Mouse (Mus musculus): ENCODE measurements around the gene Tmem8.
"Not testable (repeated sequence)": the region's sequence is repeated elsewhere in the genome, so short reads cannot be mapped to it uniquely, and the experiment has no call there.

The Tmem8 gene

DNA sequence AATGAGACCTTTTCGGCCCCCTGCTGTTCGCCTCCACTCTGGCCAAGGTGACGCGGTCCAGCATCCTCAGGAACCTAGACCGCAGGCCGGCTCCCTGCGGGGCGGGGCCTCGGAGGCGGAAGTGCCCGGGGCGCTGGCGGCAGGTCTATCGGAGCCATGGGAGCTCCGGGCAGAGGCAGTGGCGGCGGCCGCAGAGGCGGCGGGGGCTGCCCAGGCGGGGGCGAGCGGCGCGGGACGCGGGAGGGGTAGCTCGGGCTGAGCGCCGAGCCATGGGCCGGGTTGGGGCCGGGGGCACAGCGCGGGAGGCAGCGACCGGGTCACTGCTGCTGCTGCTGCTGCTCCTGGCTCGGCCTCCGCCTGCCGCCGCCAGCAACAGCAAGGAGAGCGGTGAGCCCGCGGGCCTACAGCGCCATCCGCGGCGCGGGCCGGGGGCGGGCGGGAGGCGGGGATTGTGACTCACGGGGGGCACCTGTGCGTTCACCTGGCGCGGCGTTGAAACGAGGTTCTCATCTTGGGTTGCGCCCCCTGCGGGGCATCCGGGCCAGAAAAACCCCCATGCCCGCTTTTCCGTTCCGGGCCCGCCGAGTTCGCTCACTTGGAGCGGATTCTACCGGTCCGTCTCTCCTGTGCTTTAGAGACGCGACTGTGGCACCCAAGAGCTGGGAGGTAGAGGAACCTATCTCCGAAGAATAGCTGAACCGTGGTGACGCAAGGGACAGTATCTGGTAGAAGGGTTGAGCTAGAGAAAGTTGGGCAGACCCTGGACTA is at the start of gene Tmem8:
TSS of gene Tmem8 (plus strand) at position 119 of the 768 bp plus-strand sequence.
- DNase-seq (ENCODE audit: low spot score in 2 of 2): peak; percentile 69 to 72

DNA sequence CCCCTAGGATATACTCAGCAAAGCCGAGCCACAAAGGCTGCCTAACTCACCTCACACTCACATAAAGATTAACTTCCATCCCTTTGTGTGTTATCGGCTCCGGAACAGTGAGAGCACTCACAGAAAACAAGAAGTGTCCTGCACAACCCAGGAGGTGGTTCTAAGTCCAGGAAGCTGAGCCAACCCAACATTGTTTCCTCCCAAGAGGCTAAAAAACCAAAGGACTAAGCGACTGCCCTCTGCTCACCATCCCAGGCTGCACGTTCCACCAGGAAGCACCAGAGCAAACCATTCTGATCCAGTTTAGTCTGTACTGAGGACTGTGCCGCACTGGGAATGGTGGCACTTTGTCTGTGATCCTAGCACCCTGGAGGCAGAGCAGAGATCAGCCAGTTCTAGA is 48.2 kb upstream of the Tmem8 start:
- DNase-seq (ENCODE audit: low spot score in 2 of 2): no peak

DNA sequence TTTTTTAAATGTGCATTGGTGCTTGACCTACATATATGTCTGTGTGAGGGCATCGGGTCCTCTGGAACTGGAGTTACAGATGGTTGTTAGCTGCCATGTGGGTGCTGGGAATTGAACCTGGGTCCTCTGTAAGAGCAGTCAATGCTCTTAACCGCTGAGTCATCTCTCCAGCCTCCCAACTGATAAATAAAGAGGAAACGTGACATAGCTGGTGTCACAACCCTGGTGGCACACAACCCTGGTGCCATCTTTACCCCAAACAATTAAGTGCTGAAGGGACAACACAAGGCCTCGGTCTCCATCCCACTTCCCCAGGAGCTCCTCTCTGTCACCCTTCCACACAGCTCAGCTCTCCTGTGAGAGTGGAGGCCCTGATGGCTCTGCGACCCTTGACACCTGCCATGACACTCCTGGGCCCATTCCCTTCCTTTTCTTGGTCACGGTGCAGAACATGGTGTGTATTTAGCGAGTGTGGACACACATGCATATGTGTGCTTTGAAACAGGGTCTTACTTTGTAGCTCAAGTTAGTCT is 46.5 kb upstream of the Tmem8 start:
- no peak for DNase-seq (ENCODE audit: low spot score in 2 of 2)

DNA sequence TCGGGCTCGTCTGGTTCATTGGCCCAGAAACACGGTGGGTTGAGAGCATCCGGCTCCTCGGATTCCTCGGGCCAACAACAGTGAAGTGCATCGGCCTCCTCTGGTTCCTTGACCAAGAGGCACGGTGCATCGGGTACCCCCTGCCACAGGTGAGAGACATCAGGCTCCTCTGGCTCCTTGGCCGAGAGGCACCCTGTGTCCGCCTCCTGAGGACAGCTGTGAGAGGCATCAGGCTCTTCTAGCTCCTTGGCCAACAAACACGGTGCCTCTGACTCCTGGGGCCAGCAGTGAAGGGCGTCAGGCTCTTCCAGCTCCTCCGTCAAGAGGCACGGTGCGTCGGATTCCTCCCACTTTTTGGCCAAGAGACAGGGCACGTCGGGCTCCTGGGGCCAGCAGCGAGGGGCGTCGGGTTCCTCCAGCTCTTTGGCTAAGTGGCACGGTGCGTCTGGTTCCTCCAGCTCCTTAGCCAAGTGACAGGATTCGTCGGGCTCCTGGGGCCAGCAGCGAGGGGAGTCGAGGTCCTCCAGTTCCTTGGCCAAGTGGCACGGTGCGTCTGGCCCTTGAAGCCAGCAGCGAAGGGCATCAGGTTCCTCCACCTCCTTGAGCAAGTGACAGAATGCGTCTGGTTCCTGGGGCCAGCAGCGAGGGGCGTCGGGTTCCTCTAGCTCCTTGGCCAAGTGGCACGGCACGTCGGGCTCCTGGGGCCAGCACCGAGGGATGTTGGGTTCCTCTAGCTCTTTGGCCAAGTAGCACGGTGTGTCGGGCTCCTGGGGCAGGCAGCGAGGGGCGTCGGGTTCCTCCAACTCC is 44.9 kb upstream of the Tmem8 start:
- no peak for DNase-seq (ENCODE audit: low spot score in 2 of 2)

DNA sequence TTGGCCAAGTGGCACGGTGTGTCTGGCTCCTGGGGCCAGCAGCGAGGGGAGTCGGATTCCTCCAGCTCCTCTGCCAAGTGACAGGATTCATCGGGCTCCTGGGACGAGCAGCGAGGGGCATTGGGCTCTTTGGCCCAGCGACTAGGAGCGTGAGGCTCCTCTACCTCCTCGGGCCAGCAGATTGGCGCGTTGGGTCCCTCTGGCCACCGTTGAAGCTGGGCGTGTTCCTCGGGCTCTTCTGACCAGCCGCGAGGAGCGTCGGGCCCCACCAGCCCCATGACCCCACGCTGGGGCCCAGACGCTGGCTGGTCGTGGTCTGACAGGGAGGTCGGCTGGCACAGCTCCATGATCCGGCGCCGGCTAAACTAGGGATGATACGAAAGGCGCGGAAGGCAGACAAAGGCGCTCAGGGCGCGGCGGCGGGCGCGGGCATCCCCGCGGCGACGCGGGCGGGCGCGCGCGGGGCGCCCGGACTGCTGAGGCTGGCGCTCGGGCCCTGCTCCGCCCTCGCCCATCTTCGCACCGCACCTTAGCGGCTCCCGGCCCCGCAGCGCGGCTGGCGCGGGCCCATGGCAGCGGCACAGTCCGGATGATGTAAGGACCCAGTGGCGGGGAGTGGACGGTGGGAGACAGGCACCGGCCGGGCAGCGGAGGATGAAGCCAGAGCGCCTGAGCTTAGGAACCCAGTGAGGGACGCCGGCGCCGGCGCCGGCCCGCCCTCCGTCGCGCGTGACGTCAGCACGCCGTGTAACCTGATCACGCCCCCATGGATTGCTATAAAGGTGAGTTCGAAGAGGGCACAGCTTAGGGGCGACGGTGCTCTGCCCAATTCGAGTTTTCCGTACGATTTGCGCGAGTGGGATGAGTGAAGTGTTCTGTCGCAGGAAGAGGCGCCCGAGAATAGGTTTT is 44.0 kb upstream of the Tmem8 start, which contains the start of gene Rab11fip3:
TSS of gene Rab11fip3 (minus strand) at position 725 of the 909 bp plus-strand sequence.
- DNase-seq (ENCODE audit: low spot score in 2 of 2): peak; percentile 74 to 76

DNA sequence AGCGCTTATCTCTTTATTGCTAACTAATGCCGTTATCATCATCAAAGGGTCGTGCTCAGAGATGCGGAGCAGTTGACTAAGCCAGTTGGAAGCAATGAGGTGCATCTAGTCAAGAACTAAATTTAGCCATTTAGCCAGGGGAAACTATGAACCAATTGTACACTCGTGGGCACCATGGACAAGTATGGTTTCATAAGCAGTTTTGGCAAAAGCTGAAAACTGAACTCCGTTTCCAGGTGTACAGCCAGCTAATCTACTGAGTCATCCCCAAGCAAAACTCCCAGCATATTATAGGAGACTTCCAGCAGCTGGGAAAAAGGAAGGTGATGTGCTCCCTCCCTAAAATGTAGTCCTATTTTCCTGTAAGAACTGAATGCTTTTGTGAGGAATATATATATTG is 43.0 kb upstream of the Tmem8 start:
- no peak for DNase-seq (ENCODE audit: low spot score in 2 of 2)

DNA sequence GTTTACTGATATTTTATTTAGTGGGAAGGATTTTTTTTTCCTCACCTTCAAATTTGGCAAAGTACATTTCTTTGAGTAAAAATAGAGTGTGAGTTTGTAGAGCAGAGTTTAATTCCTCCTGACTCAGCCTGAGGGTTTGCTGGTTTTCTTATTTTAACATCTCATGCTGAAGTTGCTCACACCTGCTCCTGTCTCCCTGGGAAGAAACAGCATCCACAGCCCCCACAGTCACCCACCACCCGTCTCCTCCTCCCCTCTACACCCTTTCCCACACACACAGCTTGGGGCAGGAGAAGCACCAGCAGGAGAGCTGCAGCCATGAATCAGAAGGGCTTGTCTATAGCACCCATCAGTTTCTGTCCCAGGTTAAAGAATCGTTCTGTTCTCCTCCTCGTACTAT is 37.9 kb upstream of the Tmem8 start:
- no peak for DNase-seq (ENCODE audit: low spot score in 2 of 2)

DNA sequence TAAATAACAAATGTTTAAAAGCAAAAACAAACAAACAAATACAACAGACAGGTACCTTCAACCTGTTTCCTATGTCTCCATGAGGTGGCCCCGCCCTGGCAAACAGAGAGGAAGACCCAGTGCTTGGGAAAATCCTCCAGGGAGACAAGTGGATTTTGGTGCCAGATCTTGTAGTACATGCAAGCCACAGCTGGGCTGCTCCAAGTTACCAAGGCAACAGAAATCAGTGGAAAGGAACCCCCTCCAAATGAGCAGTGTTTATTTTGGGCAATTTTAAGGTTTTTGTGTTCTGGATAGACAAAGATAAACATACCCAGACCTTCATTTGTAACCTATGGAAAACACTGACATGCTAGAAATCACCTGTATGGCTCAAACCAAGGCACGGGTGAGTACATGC is 34.2 kb upstream of the Tmem8 start:
- DNase-seq (ENCODE audit: low spot score in 2 of 2): no peak

DNA sequence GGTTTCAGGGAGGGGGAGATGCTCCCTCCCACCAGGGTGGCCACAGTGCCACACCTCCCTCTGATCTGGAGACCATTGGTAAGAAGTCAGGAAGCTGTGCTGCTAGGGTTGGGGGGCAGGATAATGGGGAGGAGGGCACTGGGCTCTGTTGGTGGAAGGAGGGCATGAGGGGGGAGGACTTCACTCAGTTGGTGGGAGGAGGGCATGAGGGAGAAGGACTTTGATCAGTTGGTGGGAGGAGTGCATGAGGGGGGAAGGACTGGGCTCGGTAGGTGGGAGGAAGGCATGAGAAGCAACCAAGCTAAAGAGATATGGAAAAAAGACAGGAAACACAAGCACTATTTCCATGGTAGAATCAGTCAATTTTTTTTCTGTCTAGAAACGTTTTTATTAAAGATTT is 32.2 kb upstream of the Tmem8 start:
- DNase-seq (ENCODE audit: low spot score in 2 of 2): no peak

DNA sequence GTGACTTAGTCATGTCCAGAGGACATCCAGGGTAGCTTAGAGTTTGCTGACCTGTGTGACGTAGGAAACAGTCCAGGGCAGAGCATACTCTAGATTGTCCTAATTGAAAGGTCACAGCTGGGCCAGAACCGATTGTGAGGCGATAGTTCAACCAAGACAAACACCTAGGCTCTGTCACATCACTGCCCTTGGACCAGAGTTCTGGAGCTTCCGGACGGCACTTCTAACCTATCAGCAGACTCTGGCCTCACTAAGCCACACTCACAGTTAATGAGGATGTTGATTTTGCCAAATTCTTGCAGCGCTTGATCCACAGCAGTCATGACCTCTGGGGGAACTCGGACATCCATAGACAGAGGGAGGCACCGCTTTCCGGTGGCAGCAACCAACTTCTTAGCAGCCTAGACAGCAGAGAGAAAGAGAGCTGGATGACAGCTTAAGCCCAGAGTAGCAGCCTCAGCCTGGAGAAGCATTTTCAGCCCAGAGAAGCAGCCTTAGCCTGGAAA is 26.0 kb upstream of the Tmem8 start:
- DNase-seq (ENCODE audit: low spot score in 2 of 2): no peak

DNA sequence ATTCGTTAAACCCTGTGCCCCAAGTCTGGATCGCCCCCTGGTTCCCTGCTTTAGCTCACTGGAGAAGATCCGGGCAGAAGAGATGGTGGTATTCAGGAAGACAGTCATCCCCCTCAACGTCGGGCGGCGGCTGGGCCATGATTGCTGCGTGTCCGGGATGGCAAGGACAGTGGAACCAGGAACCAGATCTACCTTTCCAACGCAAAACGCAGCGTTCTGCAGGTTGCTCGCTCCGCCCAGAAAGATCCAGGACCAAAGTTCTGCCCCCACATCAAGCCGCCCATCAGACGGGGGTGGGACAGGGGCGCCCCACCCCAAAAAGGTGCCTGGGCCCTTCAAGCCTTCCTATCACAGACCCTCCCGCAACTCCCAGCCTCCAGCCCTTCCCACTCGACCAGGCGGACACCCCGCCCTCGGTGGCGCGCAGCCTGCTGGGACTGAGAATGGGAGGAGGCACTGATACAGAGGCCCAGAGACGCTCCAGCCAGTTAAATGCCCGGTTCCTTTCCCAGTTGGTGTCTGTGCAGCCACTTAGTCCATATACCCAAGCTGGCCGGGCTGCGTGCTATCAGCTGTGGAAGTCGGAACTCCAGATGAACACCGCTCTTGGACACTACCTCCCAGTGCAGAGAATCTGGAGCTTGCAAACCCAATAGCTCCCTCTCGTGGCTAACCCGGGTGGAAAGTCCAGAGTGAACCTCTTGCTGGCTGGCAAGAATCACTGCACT is 23.0 kb upstream of the Tmem8 start, which contains the start of gene Decr2:
TSS of gene Decr2 (minus strand) at position 433 of the 728 bp plus-strand sequence.
- DNase-seq (ENCODE audit: low spot score in 2 of 2): peak; percentile 84 to 92

DNA sequence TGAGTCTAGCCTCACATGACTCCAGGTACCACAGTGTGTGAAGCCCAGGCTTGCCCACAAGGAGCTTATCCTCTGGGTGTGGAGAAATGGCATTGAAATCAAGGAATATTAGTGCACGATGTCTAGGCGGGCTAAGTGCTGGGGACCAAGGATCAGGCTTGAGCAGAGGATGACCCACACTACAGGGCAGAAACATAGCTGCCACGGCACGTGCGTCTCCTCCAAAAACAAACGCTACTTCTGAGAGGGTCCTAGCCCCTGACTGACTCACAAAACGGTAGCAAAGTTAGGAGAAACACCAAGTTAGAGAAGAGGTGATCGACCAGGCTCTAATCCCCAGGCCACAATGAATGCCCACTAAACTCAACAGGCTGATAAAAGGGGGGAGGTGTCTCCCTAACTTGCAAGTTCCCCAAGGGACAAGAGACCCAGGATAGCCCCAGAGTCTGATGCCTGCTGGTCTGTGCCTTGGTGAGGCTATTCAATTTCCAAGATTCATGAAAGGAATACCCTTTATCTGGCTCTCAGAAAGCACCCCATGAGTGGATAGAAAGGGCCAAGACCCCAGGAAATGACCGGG is 18.5 kb upstream of the Tmem8 start:
- no peak for DNase-seq (ENCODE audit: low spot score in 2 of 2)

DNA sequence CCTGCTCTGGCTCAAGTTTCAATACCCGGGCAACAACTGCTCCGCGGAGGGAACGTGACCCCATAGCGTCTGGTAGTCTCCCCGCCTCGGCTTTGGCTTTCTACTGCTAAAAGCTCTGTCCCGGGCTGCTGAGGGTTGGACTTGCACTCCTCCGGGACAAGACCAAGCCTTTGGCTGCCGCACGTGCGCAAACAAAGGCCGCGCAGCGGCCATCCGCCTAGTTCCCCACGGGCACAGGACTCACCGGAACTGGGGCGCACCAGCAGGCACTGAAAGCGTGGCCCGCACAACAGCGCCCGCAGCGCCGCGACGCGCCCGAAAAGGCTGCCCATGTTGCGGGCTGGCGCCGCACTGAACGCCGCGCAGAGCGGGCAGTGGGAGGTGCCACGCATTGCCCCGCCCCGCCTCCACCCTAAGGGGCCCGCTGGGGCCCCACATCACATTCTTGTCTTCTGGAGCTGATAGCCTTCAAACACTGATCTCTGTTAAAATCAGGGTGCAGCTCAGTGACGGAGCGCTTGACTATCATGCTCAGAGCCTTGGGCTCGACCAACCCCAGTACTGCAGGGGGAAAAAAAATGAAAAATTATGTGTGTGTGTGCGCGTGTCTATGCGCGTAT is 17.9 kb upstream of the Tmem8 start, which contains the start of gene Nme4:
TSS of gene Nme4 (minus strand) at position 482 of the 620 bp plus-strand sequence.
- DNase-seq (ENCODE audit: low spot score in 2 of 2): no peak

DNA sequence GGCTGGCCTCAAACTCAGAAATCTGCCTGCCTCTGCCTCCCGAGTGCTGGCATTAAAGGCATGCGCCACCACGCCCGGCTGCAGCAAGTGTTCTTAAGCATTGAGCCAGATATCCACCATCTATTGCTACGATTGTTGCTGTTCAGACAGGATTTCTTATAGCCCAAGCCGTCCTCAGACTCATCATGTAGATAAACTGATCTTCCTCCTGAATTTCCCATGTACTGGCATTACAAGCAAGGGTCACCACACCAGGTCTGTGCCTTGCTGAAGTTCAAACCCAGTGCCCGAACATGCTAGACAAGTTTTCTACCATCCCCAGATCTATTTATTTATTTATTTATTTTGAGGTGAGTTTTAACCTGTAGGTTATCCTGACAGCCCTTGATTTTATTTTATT is 14.6 kb upstream of the Tmem8 start:
- no peak for DNase-seq (ENCODE audit: low spot score in 2 of 2)

DNA sequence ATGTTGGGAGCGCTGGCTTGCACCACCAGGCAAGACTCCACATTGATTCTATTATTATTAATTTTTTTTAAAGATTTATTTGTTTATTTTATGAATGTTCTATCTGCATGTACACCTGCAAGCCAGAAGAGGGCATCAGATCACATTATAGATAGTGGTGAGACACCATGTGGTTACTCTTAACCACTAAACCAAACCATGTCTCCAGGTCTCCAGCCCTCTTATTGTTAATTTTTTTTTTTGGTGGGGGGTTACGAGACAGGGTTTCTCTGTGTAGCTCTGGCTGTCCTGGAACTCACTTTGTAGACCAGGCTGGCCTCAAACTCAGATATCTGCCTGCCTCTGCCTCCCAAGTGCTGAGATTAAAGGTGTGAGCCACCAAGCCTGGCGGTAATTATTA is 13.8 kb upstream of the Tmem8 start:
- DNase-seq (ENCODE audit: low spot score in 2 of 2): not testable (repeated sequence)

DNA sequence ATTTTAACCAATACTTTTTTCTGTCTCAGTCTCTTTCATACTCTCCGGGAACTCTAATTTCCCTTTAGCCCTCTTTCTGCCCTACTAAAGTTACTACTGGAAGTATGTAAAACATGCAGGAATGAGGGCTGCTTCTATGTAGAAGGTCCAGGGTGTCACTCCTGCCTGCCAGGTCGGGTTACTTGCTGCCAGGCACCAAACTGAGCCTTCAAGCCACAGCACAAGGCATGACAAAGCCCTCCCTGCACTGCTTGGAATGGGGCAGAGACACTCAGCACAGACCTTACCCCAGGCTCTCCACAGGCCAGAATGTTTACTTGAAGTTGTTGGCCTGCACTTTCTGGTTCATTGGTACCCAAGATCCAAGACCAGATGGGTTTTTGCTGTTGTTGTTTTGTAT is 12.9 kb upstream of the Tmem8 start:
- DNase-seq (ENCODE audit: low spot score in 2 of 2): no peak

DNA sequence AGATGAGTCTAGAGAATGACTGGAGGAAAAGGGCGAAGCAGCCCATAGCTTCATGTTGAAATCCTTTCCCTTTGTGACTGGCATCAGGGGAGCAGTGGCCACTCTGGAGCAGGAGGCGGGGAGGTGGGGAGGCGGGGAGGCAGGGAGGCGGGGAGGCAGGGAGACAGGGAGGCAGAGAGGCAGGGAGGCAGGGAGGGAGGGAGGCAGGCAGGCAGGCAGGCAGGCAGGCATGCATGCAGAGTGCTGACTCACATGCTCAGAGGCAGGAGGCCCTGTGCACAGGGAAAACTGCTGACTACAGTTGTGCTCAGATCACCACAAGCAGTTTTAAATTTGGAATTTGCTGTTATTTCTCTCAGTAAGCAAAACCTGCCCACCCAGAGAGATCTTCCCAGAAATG is 11.6 kb upstream of the Tmem8 start:
- no peak for DNase-seq (ENCODE audit: low spot score in 2 of 2)

DNA sequence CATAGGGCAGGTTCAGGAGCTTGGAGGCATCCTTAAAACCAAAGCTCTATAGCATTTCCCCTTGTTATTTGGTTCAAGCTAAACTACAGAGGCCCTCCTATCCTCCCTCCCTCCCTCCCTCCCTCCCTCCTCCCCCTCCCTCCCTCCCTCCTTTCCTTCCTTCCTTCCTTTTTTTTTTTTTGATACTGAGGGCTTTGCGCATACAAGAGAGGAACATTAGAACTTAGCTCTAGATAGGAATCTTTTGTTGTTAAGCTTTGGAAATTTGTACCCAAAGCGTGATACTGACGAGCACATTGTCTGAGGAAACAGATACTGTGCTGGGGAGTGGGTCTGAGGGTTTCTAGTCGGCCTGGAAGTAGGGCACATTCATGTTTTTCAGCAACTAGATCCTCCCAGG is 7.5 kb upstream of the Tmem8 start:
- DNase-seq (ENCODE audit: low spot score in 2 of 2): no peak

DNA sequence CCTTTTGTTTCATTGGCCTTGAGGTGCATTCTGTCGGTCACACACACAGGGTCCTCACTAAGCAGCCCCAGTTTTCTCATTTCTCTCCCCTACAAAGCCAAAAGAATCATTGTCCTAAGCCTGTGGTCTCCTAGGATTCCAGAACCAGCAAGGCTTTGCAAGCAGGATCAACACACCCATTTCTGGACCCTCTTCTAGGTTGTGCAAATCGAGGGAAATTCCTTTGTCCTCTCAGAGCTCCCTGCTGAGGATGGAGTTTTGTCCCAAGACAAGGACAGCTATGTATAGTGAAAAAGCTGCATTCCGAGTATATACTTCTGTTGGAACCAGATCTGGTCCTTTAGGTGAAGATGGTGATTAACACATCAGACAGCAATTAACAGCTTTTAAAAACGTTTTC is 2.9 kb upstream of the Tmem8 start:
- no peak for DNase-seq (ENCODE audit: low spot score in 2 of 2)

DNA sequence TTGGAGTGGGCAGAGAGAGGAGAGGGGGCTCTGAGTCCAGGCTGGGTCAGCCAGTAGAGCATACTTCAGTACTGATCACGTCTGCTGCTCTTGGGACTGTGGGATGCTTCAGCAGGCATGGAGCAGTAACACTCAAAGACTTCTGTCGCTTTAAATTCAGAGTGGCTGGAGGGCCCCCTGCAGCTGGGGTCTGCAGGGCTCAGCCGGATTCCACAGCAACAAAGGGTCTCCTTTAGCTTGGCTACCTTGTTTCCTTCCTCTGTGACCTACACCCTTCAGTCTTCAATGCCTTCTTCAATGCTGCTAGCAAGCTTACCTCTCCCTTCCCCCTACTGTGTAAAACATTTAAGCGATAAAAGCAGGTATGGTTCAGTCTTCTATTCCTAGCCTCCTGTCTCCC is 2.1 kb upstream of the Tmem8 start:
- no peak for DNase-seq (ENCODE audit: low spot score in 2 of 2)

All from urinary bladder, postnatal 36 days (tissue).